Mouse (Mus musculus): ENCODE measurements around the gene Mettl8. TPM values are rescaled to one million over a fixed set of nuclear protein-coding genes. Genes with fewer than 3 reads are reported as not detected.

Mettl8 gene
- polyA plus RNA-seq, 1 experiment: 6.6 TPM

- Histone ChIP-seq H3K36me3 (ENCODE audit: control insufficient read depth, insufficient read depth, low read length) (no peaks in the 10 kb centered on the region), H3K4me3 (ENCODE audit: insufficient read depth, low read depth, low read length) (no peak overlapping the region), H3K27me3 (replicated peaks; ENCODE audit: control insufficient read depth, insufficient read depth, low read length) (no peaks in the 10 kb centered on the region), H3K4me1 (ENCODE audit: control insufficient read depth, insufficient read depth, low read length) (peaks cover 6% of the 10 kb centered on the region; the same call in 1 of the 2 replicates), H3K27ac (ENCODE audit: insufficient read depth, low read depth, low read length) (no peak overlapping the region)
- no peak for TF ChIP-seq CTCF (conservative IDR thresholded peaks at IDR 0.05; ENCODE audit: insufficient read depth, insufficient read length, low read depth, low read length)
- WGBS: 93% methylated on average over 6 of the region's 6 CpGs
- DNase-seq: no peak
Measured at GRCm38 (mm10) chr2:71023986-71024385, 31.4 kb downstream of the Mettl8 start.

GRCm38 (mm10) chr2:71022991-71023390, 32.4 kb downstream of the Mettl8 start:
- 98% methylated on average over 6 of the region's 6 CpGs for WGBS
- H3K4me3 ChIP-seq (ENCODE audit: insufficient read depth, low read depth, low read length): no peak overlapping the region
- DNase-seq: no peak
- H3K4me1 ChIP-seq (ENCODE audit: control insufficient read depth, insufficient read depth, low read length): peaks cover 6% of the 10 kb centered on the region; the same call in 1 of the 2 replicates
- H3K36me3 ChIP-seq (ENCODE audit: control insufficient read depth, insufficient read depth, low read length): no peaks in the 10 kb centered on the region
- no peak overlapping the region for H3K27ac ChIP-seq (ENCODE audit: insufficient read depth, low read depth, low read length)
- no peak for TF ChIP-seq POLR2A (IDR thresholded peaks at IDR 0.05; ENCODE audit: low read depth, low read length)
- no peak for TF ChIP-seq CTCF (conservative IDR thresholded peaks at IDR 0.05; ENCODE audit: insufficient read depth, insufficient read length, low read depth, low read length)
- no peaks in the 10 kb centered on the region for H3K27me3 ChIP-seq (replicated peaks; ENCODE audit: control insufficient read depth, insufficient read depth, low read length)

- Histone ChIP-seq H3K4me3 (ENCODE audit: insufficient read depth, low read depth, low read length) (no peak overlapping the region), H3K27ac (ENCODE audit: insufficient read depth, low read depth, low read length) (no peak overlapping the region), H3K4me1 (ENCODE audit: control insufficient read depth, insufficient read depth, low read length) (peaks cover 4% of the 10 kb centered on the region; the same call in 1 of the 2 replicates), H3K27me3 (replicated peaks; ENCODE audit: control insufficient read depth, insufficient read depth, low read length) (no peaks in the 10 kb centered on the region), H3K36me3 (ENCODE audit: control insufficient read depth, insufficient read depth, low read length) (no peaks in the 10 kb centered on the region)
- WGBS: 80% methylated on average over 8 of the region's 8 CpGs
- no peak for DNase-seq
- TF ChIP-seq CTCF (conservative IDR thresholded peaks at IDR 0.05; ENCODE audit: insufficient read depth, insufficient read length, low read depth, low read length): no peak
- no peak for TF ChIP-seq POLR2A (IDR thresholded peaks at IDR 0.05; ENCODE audit: low read depth, low read length)
Measured at GRCm38 (mm10) chr2:71020674-71021073, 34.7 kb downstream of the Mettl8 start.

- 77% methylated on average over 8 of the region's 8 CpGs for WGBS
- TF ChIP-seq POLR2A (IDR thresholded peaks at IDR 0.05; ENCODE audit: low read depth, low read length) (no peak), CTCF (conservative IDR thresholded peaks at IDR 0.05; ENCODE audit: insufficient read depth, insufficient read length, low read depth, low read length) (no peak)
- Histone ChIP-seq H3K27me3 (replicated peaks; ENCODE audit: control insufficient read depth, insufficient read depth, low read length) (no peaks in the 10 kb centered on the region), H3K4me3 (ENCODE audit: insufficient read depth, low read depth, low read length) (no peak overlapping the region), H3K27ac (ENCODE audit: insufficient read depth, low read depth, low read length) (no peak overlapping the region), H3K36me3 (ENCODE audit: control insufficient read depth, insufficient read depth, low read length) (no peaks in the 10 kb centered on the region), H3K4me1 (ENCODE audit: control insufficient read depth, insufficient read depth, low read length) (no peaks in the 10 kb centered on the region)
- DNase-seq: no peak
Measured at GRCm38 (mm10) chr2:71019704-71020375, 35.5 kb downstream of the Mettl8 start.

GRCm38 (mm10) chr2:71019277-71019676, 36.1 kb downstream of the Mettl8 start:
- no peak for TF ChIP-seq CTCF (conservative IDR thresholded peaks at IDR 0.05; ENCODE audit: insufficient read depth, insufficient read length, low read depth, low read length)
- no peak for TF ChIP-seq POLR2A (IDR thresholded peaks at IDR 0.05; ENCODE audit: low read depth, low read length)
- no peaks in the 10 kb centered on the region for H3K4me1 ChIP-seq (ENCODE audit: control insufficient read depth, insufficient read depth, low read length)
- 83% methylated on average over 9 of the region's 9 CpGs for WGBS
- H3K4me3 ChIP-seq (ENCODE audit: insufficient read depth, low read depth, low read length): no peak overlapping the region
- H3K27me3 ChIP-seq (replicated peaks; ENCODE audit: control insufficient read depth, insufficient read depth, low read length): no peaks in the 10 kb centered on the region
- no peak overlapping the region for H3K27ac ChIP-seq (ENCODE audit: insufficient read depth, low read depth, low read length)
- no peaks in the 10 kb centered on the region for H3K36me3 ChIP-seq (ENCODE audit: control insufficient read depth, insufficient read depth, low read length)
- DNase-seq: no peak

GRCm38 (mm10) chr2:71013521-71013920, 41.9 kb downstream of the Mettl8 start:
- Histone ChIP-seq H3K36me3 (ENCODE audit: control insufficient read depth, insufficient read depth, low read length) (no peaks in the 10 kb centered on the region), H3K27me3 (replicated peaks; ENCODE audit: control insufficient read depth, insufficient read depth, low read length) (no peaks in the 10 kb centered on the region), H3K27ac (ENCODE audit: insufficient read depth, low read depth, low read length) (no peak overlapping the region), H3K4me1 (ENCODE audit: control insufficient read depth, insufficient read depth, low read length) (no peaks in the 10 kb centered on the region), H3K4me3 (ENCODE audit: insufficient read depth, low read depth, low read length) (no peak overlapping the region)
- TF ChIP-seq CTCF (conservative IDR thresholded peaks at IDR 0.05; ENCODE audit: insufficient read depth, insufficient read length, low read depth, low read length) (no peak), POLR2A (IDR thresholded peaks at IDR 0.05; ENCODE audit: low read depth, low read length) (no peak)
- no peak for DNase-seq
- 95% methylated on average over 7 of the region's 7 CpGs for WGBS

GRCm38 (mm10) chr2:71011816-71012215, 43.6 kb downstream of the Mettl8 start:
- 93% methylated on average over 1 of the region's 1 CpGs for WGBS
- no peak overlapping the region for H3K4me3 ChIP-seq (ENCODE audit: insufficient read depth, low read depth, low read length)
- H3K27me3 ChIP-seq (replicated peaks; ENCODE audit: control insufficient read depth, insufficient read depth, low read length): no peaks in the 10 kb centered on the region
- DNase-seq: no peak
- no peak for TF ChIP-seq POLR2A (IDR thresholded peaks at IDR 0.05; ENCODE audit: low read depth, low read length)
- no peaks in the 10 kb centered on the region for H3K4me1 ChIP-seq (ENCODE audit: control insufficient read depth, insufficient read depth, low read length)
- H3K36me3 ChIP-seq (ENCODE audit: control insufficient read depth, insufficient read depth, low read length): no peaks in the 10 kb centered on the region
- H3K27ac ChIP-seq (ENCODE audit: insufficient read depth, low read depth, low read length): no peak overlapping the region

Measured in kidney, adult 2 months (tissue).